Mouse (Mus musculus): Measurements from ENCODE around the gene Tmem242. TPM values are rescaled to one million over a fixed set of nuclear protein-coding genes. Genes with fewer than 3 reads are reported as not detected.

The Tmem242 gene
- total and polyA plus RNA-seq, 3 experiments = 68.9 to 83.1 (median 80.4) TPM

GRCm38 (mm10) chr17:5407030-5407429 is 33.0 kb downstream of the Tmem242 start:
- no peaks in the 10 kb centered on the region for H3K9me3 ChIP-seq (replicated peaks; ENCODE audit: low read length)
- H3K9ac ChIP-seq (ENCODE audit: insufficient read depth, low read depth) = no peak overlapping the region
- H3K4me1 ChIP-seq (ENCODE audit: control insufficient read depth in 1 of 2, insufficient read depth in 2 of 2) = peaks cover 0 to 6% of the 10 kb centered on the region in 2 experiments; a peak in 1 of 4 replicates
- H3K36me3 ChIP-seq (replicated peaks in 1 of 2; ENCODE audit: control insufficient read depth in 1 of 2, insufficient read depth in 1 of 2, low read length in 1 of 2) = peaks cover 11 to 25% of the 10 kb centered on the region in 2 experiments
- no peak overlapping the region for H3K4me3 ChIP-seq (replicated peaks in 1 of 3; ENCODE audit: low read depth in 2 of 3, low read length in 2 of 3, poor library complexity in 1 of 3)
- in situ Hi-C loops (cut with MboI; ENCODE audit: low pct_ligation_motif_present, low pct_unique_long_range_greater_than_20kb, low sequenced_read_pairs) (no loop called here), dilution Hi-C loops (cut with MboI; ENCODE audit: extremely low pct_ligation_motif_present, extremely low pct_unique_long_range_greater_than_20kb, low sequenced_read_pairs) (no loop called here)
- TF ChIP-seq MXI1 (IDR thresholded peaks at IDR 0.05; ENCODE audit: low read depth, low read length) = no peak
- TF ChIP-seq CHD1 (IDR thresholded peaks at IDR 0.05; ENCODE audit: low read depth, low read length) = no peak
- no peak for TF ChIP-seq POLR2AphosphoS2 (IDR thresholded peaks at IDR 0.05; ENCODE audit: low read depth, low read length)
- no peak for TF ChIP-seq USF1 (IDR thresholded peaks at IDR 0.05; ENCODE audit: low read depth, low read length)
- no peak for TF ChIP-seq RAD21 (IDR thresholded peaks at IDR 0.05; ENCODE audit: low read depth, low read length)
- no peaks in the 10 kb centered on the region for H3K27me3 ChIP-seq (replicated peaks)
- no peak overlapping the region for H3K4me2 ChIP-seq (ENCODE audit: insufficient read depth, low read depth, poor library complexity, severe bottlenecking)
- no peaks in the 10 kb centered on the region for H3K79me2 ChIP-seq (replicated peaks; ENCODE audit: control insufficient read depth, extremely low read depth, insufficient read depth, poor library complexity, severe bottlenecking)
- H3K27ac ChIP-seq (ENCODE audit: insufficient read depth, low read depth) = no peak overlapping the region
- DNase-seq (ENCODE audit: extremely low read depth) = no peak

- H3K4me2 ChIP-seq (ENCODE audit: insufficient read depth, low read depth, poor library complexity, severe bottlenecking) = no peak overlapping the region
Measured at GRCm38 (mm10) chr17:5406566-5406965, 33.5 kb downstream of the Tmem242 start.

GRCm38 (mm10) chr17:5403885-5404284 is 36.2 kb downstream of the Tmem242 start:
- Histone ChIP-seq H3K9ac (ENCODE audit: insufficient read depth, low read depth) (no peak overlapping the region), H3K4me1 (ENCODE audit: control insufficient read depth in 1 of 2, insufficient read depth in 2 of 2) (peaks cover 0 to 9% of the 10 kb centered on the region in 2 experiments; a peak in 1 of 4 replicates), H3K4me2 (ENCODE audit: insufficient read depth, low read depth, poor library complexity, severe bottlenecking) (no peak overlapping the region), H3K36me3 (replicated peaks in 1 of 2; ENCODE audit: control insufficient read depth in 1 of 2, insufficient read depth in 1 of 2, low read length in 1 of 2) (no peaks in the 10 kb centered on the region), H3K4me3 (replicated peaks in 1 of 3; ENCODE audit: low read depth in 2 of 3, low read length in 2 of 3, poor library complexity in 1 of 3) (no peak overlapping the region), H3K9me3 (replicated peaks; ENCODE audit: low read length) (peaks cover 4% of the 10 kb centered on the region), H3K79me2 (replicated peaks; ENCODE audit: control insufficient read depth, extremely low read depth, insufficient read depth, poor library complexity, severe bottlenecking) (no peaks in the 10 kb centered on the region), H3K27ac (ENCODE audit: insufficient read depth, low read depth) (no peak overlapping the region), H3K27me3 (replicated peaks) (no peaks in the 10 kb centered on the region)
- DNase-seq (ENCODE audit: extremely low read depth) = no peak
- no peak for TF ChIP-seq EP300 (IDR thresholded peaks at IDR 0.05; ENCODE audit: low read length)
- TF ChIP-seq UBTF (IDR thresholded peaks at IDR 0.05; ENCODE audit: low read depth, low read length) = no peak
- no peak for TF ChIP-seq USF1 (IDR thresholded peaks at IDR 0.05; ENCODE audit: low read depth, low read length)
- no peak for TF ChIP-seq JUN (IDR thresholded peaks at IDR 0.05; ENCODE audit: insufficient read depth, low read depth, low read length)
- no peak for TF ChIP-seq RAD21 (IDR thresholded peaks at IDR 0.05; ENCODE audit: low read depth, low read length)
- TF ChIP-seq E2F4 (IDR thresholded peaks at IDR 0.05; ENCODE audit: insufficient replicate concordance, low read depth, low read length) = no peak
- no peak for TF ChIP-seq GABPA (IDR thresholded peaks at IDR 0.05; ENCODE audit: insufficient replicate concordance, low read depth, low read length)
- TF ChIP-seq ELF1 (IDR thresholded peaks at IDR 0.05; ENCODE audit: low read depth, low read length) = no peak
- dilution Hi-C loops (cut with MboI; ENCODE audit: extremely low pct_ligation_motif_present, extremely low pct_unique_long_range_greater_than_20kb, low sequenced_read_pairs) (no loop called here), in situ Hi-C loops (cut with MboI; ENCODE audit: low pct_ligation_motif_present, low pct_unique_long_range_greater_than_20kb, low sequenced_read_pairs) (no loop called here)

More at GRCm38 (mm10) chr17:5406566-5406965, 33.5 kb downstream of the Tmem242 start:
- Histone ChIP-seq H3K36me3 (replicated peaks in 1 of 2; ENCODE audit: control insufficient read depth in 1 of 2, insufficient read depth in 1 of 2, low read length in 1 of 2) (peaks cover 7 to 20% of the 10 kb centered on the region in 2 experiments), H3K27me3 (replicated peaks) (no peaks in the 10 kb centered on the region), H3K9me3 (replicated peaks; ENCODE audit: low read length) (no peaks in the 10 kb centered on the region), H3K79me2 (replicated peaks; ENCODE audit: control insufficient read depth, extremely low read depth, insufficient read depth, poor library complexity, severe bottlenecking) (no peaks in the 10 kb centered on the region), H3K4me1 (ENCODE audit: control insufficient read depth in 1 of 2, insufficient read depth in 2 of 2) (peaks cover 0 to 9% of the 10 kb centered on the region in 2 experiments; a peak in 1 of 4 replicates), H3K27ac (ENCODE audit: insufficient read depth, low read depth) (no peak overlapping the region), H3K9ac (ENCODE audit: insufficient read depth, low read depth) (no peak overlapping the region), H3K4me3 (replicated peaks in 1 of 3; ENCODE audit: low read depth in 2 of 3, low read length in 2 of 3, poor library complexity in 1 of 3) (no peak overlapping the region)
- DNase-seq (ENCODE audit: extremely low read depth) = no peak
- TF ChIP-seq MAX (IDR thresholded peaks at IDR 0.05; ENCODE audit: low read length) = 0 out of 2 replicates have a peak, but pooled peaks have one; percentile 36
- TF ChIP-seq IRF4 (IDR thresholded peaks at IDR 0.05; ENCODE audit: low read depth, low read length) = no peak
- dilution Hi-C loops (cut with MboI; ENCODE audit: extremely low pct_ligation_motif_present, extremely low pct_unique_long_range_greater_than_20kb, low sequenced_read_pairs) (no loop called here), in situ Hi-C loops (cut with MboI; ENCODE audit: low pct_ligation_motif_present, low pct_unique_long_range_greater_than_20kb, low sequenced_read_pairs) (no loop called here)
